Mouse (Mus musculus): ENCODE data around the gene Ear6. TPM values are rescaled to one million over a fixed set of nuclear protein-coding genes. Genes with fewer than 3 reads are reported as not detected.
A peak's percentile ranks its signal among the peaks of the same experiment; 100 is the strongest.

Ear6 gene
- total RNA-seq, 2 experiments from 2014 or later: not detected

- no peak for ATAC-seq (replicated peaks; ENCODE audit: low FRiP score, low TSS enrichment, poor library complexity, severe bottlenecking)
These were observed 38.9 kb downstream of the Ear6 start, which contains the start of gene Slc39a2 for GRCm38 (mm10) chr14:51892191-51892939. TSS of gene Slc39a2 (plus strand) at chr14:51892889.

GRCm38 (mm10) chr14:51893094-51893794, 39.7 kb downstream of the Ear6 start:
- peak; percentile 39 for ATAC-seq (replicated peaks; ENCODE audit: low FRiP score, low TSS enrichment, poor library complexity, severe bottlenecking)

- peak; percentile 52 for ATAC-seq (replicated peaks; ENCODE audit: low FRiP score, low TSS enrichment, poor library complexity, severe bottlenecking)
These were observed 40.3 kb downstream of the Ear6 start for GRCm38 (mm10) chr14:51893809-51894208.

- ATAC-seq (replicated peaks; ENCODE audit: low FRiP score, low TSS enrichment, poor library complexity, severe bottlenecking): no peak
These were observed 41.6 kb downstream of the Ear6 start for GRCm38 (mm10) chr14:51895071-51895470.

GRCm38 (mm10) chr14:51896019-51896418, 42.5 kb downstream of the Ear6 start:
- ATAC-seq (replicated peaks; ENCODE audit: low FRiP score, low TSS enrichment, poor library complexity, severe bottlenecking): no peak; the same call in 1 of the 2 replicates

- no peak for ATAC-seq (replicated peaks; ENCODE audit: low FRiP score, low TSS enrichment, poor library complexity, severe bottlenecking)
These were observed 43.2 kb downstream of the Ear6 start for GRCm38 (mm10) chr14:51896539-51897170.

- no peak for ATAC-seq (replicated peaks; ENCODE audit: low FRiP score, low TSS enrichment, poor library complexity, severe bottlenecking)
These were observed 45.9 kb downstream of the Ear6 start for GRCm38 (mm10) chr14:51899351-51899750.

GRCm38 (mm10) chr14:51902806-51903710, 49.6 kb downstream of the Ear6 start:
- peak; percentile 54; the same call in 1 of the 2 replicates for ATAC-seq (replicated peaks; ENCODE audit: low FRiP score, low TSS enrichment, poor library complexity, severe bottlenecking)

- ATAC-seq (replicated peaks; ENCODE audit: low FRiP score, low TSS enrichment, poor library complexity, severe bottlenecking): no peak
These were observed 50.3 kb downstream of the Ear6 start for GRCm38 (mm10) chr14:51903782-51904181.

Other genes with a start within 250 kb of the Ear6 start
- gene Gm17078, start 242.4 kb upstream of the Ear6 start, total RNA-seq (2014; fragmentation: Nextera tagmentation): not detected in 2 replicates
- not detected in 2 replicates for gene Gm17078, start 242.4 kb upstream of the Ear6 start, total RNA-seq (2017)
- not detected in 2 replicates for gene Gm4181, start 218.0 kb upstream of the Ear6 start, total RNA-seq (2014; fragmentation: Nextera tagmentation)
- gene Gm4181, start 218.0 kb upstream of the Ear6 start, total RNA-seq (2017): not detected in 2 replicates
- gene Gm17079, start 158.2 kb upstream of the Ear6 start, total RNA-seq (2014; fragmentation: Nextera tagmentation): not detected in 2 replicates
- gene Gm17079, start 158.2 kb upstream of the Ear6 start, total RNA-seq (2017): not detected in 2 replicates
- gene Gm5800, start 136.5 kb upstream of the Ear6 start, total RNA-seq (2014; fragmentation: Nextera tagmentation): not detected in 2 replicates
- not detected in 2 replicates for gene Gm5800, start 136.5 kb upstream of the Ear6 start, total RNA-seq (2017)
- gene Ang4, start 80.1 kb upstream of the Ear6 start, total RNA-seq (2014; fragmentation: Nextera tagmentation): not detected in 2 replicates
- not detected in 2 replicates for gene Ang4, start 80.1 kb upstream of the Ear6 start, total RNA-seq (2017)
- not detected in 2 replicates for gene AY358078, start 53.7 kb upstream of the Ear6 start, total RNA-seq (2014; fragmentation: Nextera tagmentation)
- gene AY358078, start 53.7 kb upstream of the Ear6 start, total RNA-seq (2017): not detected in 2 replicates
- gene Mettl17, start 31.1 kb downstream of the Ear6 start, total RNA-seq (2014; fragmentation: Nextera tagmentation): 23.4 and 33.9 TPM in 2 replicates
- 9.5 and 13.7 TPM in 2 replicates for gene Mettl17, start 31.1 kb downstream of the Ear6 start, total RNA-seq (2017)
- 0.69 and 1.4 TPM in 2 replicates for gene Slc39a2, start 39.2 kb downstream of the Ear6 start, total RNA-seq (2014; fragmentation: Nextera tagmentation)
- not detected in 2 replicates for gene Slc39a2, start 39.2 kb downstream of the Ear6 start, total RNA-seq (2017)
- gene Ndrg2, start 60.5 kb downstream of the Ear6 start, total RNA-seq (2014; fragmentation: Nextera tagmentation): 1.9 and 11.1 TPM in 2 replicates
- gene Ndrg2, start 60.5 kb downstream of the Ear6 start, total RNA-seq (2017): 2.1 and 3.4 TPM in 2 replicates
- gene Tppp2, start 64.7 kb downstream of the Ear6 start, total RNA-seq (2014; fragmentation: Nextera tagmentation): not detected in 2 replicates
- gene Tppp2, start 64.7 kb downstream of the Ear6 start, total RNA-seq (2017): not detected in 2 replicates
- gene Rnase13, start 69.1 kb downstream of the Ear6 start, total RNA-seq (2014; fragmentation: Nextera tagmentation): not detected in 2 replicates
- gene Rnase13, start 69.1 kb downstream of the Ear6 start, total RNA-seq (2017): not detected in 2 replicates
- 25.4 and 35.5 TPM in 2 replicates for gene Arhgef40, start 131.0 kb downstream of the Ear6 start, total RNA-seq (2014; fragmentation: Nextera tagmentation)
- 5.1 and 39.4 TPM in 2 replicates for gene Arhgef40, start 131.0 kb downstream of the Ear6 start, total RNA-seq (2017)
- gene Tmem253, start 162.0 kb downstream of the Ear6 start, total RNA-seq (2014; fragmentation: Nextera tagmentation): not detected in 2 replicates
- not detected in 2 replicates for gene Tmem253, start 162.0 kb downstream of the Ear6 start, total RNA-seq (2017)
- gene Zfp219, start 167.0 kb downstream of the Ear6 start, total RNA-seq (2014; fragmentation: Nextera tagmentation): 8.6 and 15.1 TPM in 2 replicates
- gene Zfp219, start 167.0 kb downstream of the Ear6 start, total RNA-seq (2017): 4.8 and 30.1 TPM in 2 replicates
- not detected in 2 replicates for gene Olfr221, start 188.8 kb downstream of the Ear6 start, total RNA-seq (2014; fragmentation: Nextera tagmentation)
- not detected in 2 replicates for gene Olfr221, start 188.8 kb downstream of the Ear6 start, total RNA-seq (2017)